Mouse (Mus musculus): Measurements from ENCODE around the gene Rps6kb2.

Gene Rps6kb2

DNA sequence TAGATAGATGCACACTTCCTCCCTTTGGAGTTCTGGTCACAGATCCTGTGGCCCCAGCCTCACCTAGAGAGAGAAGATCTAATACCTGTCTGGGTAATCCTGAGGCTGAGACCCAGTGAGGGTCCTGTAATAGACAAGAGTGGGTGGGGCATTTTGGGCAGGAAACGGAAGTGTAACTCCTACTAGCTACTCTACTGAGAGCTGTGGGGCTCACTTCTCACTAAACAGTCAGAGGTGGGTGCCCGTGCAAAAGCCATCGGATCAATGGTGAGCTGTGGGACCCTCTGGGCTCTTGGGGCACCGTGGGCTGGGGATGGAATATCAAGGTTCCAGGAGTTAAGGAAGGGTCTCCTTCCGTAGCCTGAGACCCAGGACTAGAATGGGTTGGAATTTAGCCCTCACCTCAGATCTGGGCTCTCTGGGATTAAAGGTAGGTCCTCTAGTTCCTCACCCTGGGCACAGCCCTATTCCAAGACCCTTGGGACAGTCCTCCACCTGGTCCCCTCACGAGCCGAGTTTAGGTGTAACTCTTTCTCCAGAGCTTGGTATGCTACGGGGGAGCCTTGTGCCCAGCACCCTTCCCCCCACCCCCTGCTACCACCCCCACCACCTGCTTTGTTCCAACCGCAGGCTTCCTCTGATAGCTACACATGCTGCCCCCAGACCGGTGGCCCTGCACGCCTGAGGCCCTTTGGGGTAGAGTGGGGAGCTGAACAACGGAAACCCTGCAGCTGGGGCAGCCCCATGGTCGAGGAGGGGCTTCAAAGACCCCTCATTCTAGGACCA lies 8.5 kb downstream of the Rps6kb2 start:
- DNase-seq: peak in 1 of 2 experiments; percentile 21

DNA sequence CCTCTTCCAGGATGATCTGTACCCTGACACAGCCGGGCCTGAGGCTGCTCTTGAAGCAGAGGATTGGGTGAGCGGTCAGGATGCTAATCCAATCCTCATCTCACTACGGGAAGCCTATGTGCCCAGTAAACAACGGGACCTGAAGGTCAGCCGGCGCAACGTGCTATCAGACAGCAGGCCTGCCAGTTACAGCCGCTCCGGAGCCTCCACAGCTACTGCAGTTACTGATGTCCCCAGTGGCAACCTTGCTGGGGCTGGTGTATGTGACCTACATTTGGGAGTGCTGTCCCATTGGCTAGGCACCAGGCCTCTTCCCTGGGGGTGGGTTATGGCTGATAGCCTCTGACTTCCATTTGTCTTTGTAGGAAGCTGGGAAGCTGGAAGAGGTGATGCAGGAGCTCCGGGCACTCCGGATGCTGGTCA lies 9.9 kb downstream of the Rps6kb2 start, which contains the start of gene Ptprcap:
Gene Ptprcap (plus strand): TSS at position 373 of the 423 bp plus-strand sequence.
- peak; percentile 69 to 78 for DNase-seq

DNA sequence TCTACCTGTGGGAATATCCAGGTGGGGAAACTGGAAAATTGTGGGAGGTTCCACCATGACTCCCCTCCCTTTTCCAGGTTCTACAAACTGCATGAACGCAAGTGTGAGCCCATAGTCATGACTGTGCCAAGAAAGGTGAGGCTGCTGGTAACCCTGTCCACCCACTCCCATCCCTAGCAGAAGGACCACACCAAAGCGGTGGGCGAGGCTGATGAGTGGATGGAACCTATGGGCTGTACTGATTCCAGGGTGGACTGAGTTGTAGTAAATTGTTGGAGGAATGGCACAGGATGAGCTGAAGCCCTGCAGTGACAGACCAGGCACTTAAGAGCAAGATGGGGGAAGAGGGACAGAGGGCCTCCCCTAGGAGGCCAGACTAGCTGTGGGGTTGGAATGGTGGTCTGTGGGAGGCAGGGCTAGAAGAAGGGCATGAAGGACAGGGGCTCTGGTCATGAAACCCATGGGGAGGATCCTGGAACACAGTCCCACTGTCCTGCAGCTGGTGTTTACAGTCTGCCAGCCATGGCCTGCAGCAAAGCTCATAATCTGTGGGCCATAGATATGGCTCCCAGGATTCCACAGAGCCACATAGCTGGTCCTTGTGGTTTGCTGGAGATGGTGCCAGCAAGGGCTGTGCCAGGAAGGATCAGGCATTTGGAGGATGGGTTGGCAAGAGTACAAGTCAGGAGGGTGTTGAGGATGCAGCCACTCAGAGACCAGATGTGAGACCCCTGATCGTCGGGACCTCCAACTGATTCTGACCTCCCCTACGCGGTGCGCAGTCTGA lies 10.5 kb downstream of the Rps6kb2 start:
- peak in 1 of 2 experiments; percentile 70 for DNase-seq

DNA sequence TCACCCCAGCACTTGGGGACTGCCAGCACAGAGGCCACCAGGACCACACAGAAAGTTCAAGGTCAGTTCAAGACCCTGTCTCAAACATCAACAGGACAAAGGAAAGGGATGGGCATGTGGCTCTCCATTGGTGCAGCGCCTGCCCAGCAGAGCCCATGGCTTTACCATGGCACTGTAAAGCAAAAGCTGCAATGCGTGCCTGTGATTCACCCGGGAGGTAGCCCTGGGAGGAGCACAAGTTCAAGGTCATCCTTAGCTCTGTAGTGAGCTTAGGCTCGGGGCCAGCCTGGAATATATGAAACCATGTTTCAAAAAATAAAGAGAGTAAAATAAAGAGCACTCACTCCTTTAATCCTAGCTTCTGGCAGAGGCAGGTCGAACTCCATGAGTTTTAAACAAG lies 11.3 kb downstream of the Rps6kb2 start:
- no peak for DNase-seq

DNA sequence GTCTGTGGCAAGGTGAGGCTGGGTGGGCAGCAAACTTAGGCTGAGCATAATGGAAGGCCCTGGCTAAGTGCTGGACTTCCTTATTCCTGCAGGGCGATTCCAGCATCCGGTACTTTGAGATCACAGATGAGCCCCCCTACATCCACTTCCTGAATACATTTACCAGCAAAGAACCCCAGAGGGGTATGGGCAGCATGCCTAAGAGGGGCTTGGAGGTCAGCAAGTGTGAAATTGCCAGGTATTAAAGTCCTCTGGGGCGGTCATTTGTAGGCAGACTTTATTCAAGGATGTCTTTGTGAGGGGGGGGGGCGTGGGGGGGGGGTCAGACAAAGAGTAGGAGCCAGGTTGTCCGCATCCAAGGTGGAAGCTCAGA lies 11.7 kb downstream of the Rps6kb2 start:
- no peak for DNase-seq

DNA sequence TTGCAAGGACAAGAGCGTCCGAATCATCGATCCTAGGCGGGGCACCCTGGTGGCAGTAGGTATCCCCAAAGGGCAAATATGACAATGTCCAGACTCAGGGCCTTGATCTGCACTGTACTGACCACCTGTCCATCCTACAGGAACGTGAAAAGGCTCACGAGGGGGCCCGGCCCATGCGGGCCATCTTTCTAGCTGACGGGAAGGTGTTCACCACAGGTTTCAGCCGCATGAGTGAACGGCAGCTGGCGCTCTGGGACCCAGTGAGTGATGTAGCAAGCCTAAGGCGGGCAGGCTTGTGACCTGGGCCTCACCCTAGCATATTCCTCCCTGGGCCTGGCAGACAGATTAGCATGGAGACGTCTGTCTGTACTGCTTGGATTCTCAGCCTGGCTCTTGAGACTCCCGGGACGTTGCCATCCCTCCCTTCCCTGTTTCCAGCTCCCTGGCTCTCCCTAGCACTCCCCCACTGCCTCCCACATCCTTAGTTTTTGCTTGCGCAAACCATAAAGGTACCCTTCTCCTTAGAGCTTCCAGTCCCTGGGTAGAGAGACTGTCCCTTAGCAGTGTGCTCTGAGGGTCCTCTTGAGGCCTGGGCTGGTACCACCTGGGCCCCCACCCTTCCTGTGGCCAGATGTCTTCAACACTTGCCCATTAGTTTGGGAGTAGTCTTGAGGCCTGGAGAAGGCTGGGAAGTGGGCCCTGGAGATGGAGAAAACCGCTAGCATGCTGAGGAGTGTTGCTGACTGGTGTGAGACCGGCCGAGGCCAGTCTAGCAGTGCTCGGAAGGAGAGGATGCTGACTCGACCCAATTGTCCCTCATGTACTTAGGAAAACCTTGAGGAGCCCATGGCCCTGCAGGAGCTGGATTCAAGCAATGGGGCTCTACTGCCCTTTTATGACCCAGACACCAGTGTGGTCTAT lies 12.3 kb downstream of the Rps6kb2 start:
- DNase-seq: no peak

DNA sequence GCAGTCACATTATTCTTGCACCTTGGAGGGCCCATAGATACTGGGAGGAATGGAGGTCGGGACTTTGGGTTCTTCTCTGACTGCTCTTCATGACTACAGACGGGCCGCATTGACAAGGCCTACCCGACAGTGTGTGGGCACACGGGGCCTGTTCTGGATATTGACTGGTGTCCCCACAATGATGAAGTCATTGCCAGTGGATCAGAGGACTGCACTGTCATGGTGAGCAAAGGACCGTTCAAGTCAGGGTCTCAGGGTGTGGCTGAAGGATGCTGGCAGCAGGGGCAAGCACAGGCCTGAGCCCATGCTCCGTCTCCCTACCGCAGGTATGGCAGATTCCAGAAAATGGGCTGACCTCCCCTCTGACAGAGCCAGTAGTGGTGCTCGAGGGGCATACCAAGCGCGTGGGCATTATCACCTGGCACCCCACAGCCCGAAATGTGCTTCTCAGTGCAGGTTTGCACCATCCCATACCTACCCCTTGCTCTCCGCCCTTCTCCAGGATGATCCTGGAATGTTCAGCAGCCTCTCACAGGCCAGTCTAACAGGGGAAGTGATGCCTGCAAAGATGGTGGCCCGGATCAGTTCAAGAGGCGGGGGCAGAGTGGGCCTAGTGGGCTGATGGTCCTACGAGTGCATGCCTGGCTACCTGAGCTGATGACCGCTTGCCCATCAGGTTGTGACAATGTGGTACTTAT lies 13.2 kb downstream of the Rps6kb2 start:
- no peak for DNase-seq

DNA sequence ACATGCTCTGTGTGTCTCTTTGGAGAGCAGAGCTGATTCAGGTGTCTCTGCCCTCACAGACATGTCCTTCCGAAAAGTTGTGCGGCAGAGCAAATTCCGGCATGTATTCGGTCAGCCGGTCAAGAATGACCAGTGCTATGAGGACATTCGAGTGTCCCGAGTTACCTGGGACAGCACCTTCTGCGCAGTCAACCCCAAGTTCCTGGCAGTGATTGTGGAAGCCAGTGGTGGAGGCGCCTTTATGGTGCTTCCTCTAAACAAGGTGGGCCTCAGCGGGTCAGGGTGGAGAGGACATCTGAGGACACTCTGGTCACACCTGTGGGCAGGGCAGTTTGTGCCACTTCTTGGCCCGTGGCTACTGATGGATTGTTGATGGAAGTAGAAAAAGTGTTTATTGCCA lies 13.9 kb downstream of the Rps6kb2 start:
- DNase-seq: no peak

DNA sequence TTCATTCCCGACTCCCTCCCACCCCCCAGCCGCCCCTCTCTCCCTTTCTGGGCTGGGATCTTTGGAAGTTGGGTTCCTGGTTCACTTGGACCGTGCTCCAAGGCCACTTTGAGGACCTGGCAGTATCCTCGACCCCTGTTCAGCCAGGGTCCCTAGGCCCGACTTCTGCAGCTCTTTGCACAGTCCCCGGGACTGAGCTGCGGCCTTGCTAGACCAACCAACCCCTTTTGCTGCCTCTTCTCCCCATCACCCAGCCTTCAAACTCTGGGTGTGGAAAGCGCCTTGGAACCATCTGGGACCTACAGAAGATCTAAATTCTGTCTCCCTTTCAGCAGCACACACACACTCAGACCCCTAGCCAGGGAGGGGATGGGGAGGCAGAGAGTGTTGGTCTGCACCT lies 14.3 kb downstream of the Rps6kb2 start:
- DNase-seq: peak in 1 of 2 experiments; percentile 48

DNA sequence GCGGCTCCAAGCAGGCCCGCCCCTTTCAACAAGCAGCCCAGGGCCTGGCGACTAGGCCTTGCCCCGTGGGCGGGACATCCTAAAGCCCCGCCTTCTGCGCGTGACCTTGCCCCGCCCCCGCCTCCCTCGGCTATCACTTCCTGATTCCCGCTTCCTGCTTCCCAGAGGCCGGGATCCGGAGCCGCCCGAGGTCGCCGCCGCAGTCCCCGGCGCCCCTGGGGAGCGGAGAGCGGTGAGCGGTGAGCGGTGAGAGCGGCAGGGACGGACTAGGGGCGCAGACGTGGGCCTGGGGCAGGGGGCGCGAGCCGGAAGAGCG lies 14.7 kb downstream of the Rps6kb2 start, which contains the start of gene Coro1b:
Gene Coro1b (plus strand): TSS at position 129 of the 316 bp plus-strand sequence.
- DNase-seq: peak; percentile 99

DNA sequence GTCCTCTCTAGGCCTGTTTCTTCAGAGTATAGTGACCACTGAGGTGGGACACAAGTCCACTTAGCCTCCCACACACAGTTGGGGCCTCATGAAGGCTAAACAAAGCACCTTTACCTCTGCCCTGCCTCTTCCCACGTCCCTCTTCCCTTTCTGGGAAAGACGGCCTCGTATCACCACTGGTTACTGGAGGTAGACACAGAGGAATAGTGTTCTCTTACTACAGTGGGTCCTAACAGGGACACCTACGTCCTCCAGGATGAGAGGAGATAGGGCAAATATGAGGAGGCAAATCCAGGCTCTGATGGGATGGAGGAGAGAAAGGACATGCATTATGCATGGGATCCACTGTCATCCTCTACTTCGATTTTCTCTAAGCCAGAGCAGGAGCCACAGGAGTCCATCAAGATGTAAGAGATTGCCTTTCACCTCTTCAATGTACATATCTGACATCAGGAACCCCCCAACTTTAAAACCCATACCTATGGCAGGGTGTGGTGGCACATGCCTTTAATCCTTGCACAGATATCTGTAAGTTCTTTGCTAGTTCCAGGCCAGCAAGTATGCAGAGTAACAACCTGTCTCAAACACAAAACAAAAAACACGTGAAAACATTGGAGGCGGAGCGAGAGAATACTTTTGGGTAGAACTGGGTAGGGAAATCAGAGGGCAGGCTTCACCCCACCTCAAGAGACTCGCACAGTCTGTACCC lies 15.2 kb downstream of the Rps6kb2 start:
- DNase-seq: no peak

DNA sequence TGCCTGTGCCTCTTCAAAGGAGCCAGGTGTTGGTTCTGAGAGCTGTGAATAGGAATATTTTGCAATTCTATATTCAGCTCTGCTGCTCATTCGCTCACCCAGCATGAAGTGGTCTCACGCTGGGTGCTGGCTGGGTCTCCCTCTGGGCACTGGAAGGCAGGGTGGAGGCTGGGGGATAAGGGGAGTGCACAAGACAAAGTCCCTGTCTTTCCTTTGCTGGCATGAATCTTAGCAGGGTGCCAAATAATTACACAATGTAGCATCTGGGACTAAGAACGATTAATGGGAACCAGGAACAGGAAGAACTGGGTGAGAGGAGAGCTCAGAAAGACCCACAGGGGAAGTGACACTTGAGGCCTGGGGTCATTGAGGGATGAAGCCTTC lies 16.1 kb downstream of the Rps6kb2 start:
- no peak for DNase-seq

DNA sequence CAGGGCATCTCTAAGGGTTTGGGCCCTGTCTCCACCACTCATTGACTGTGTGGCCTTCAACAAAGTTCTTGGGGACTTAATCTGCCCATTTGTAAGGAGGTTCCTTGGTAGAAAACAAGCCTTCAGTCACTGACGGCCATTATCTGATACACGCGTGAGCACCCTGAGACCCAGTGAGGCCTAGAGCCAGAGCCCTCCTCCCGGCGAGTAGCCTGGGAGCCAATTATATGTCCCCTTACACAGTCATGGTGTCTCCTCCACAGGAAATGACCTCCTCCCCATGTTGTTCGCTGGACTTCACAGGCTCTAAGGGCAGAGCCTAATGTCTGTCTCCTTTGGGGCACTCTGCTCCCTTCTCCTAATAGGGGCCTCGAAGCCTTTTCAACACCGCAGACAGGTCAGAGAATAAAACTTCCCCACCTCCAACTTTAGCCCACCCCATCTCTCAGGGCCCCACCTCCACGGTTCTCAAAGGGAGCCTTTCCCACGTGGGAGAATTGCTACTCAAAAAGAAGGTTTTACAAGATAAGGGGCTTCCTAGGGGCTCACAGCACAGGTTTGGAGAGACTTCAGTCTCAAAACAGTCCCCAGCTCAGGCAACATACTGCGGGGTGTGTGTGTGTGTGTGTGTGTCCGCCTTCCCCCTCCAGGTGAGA lies 16.7 kb downstream of the Rps6kb2 start:
- no peak for DNase-seq

DNA sequence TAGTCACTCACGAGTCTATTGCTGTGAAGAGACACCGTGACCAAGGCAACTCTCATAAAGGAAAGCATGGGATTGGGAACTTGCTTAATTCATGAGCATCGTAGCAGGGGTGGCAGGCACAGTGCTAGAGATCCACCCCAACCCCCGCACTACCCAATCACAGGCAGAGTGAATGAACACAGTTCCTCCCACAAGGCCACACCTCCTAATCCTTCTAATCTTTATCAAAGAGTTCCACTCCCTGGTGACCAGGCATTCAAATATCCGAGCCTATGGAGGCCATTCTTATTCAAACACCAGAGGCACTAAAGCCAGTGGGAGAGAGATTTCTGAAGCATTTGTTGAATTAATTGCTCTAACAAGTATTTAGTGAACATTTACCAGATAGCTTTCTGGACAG lies 17.2 kb downstream of the Rps6kb2 start:
- DNase-seq: no peak

DNA sequence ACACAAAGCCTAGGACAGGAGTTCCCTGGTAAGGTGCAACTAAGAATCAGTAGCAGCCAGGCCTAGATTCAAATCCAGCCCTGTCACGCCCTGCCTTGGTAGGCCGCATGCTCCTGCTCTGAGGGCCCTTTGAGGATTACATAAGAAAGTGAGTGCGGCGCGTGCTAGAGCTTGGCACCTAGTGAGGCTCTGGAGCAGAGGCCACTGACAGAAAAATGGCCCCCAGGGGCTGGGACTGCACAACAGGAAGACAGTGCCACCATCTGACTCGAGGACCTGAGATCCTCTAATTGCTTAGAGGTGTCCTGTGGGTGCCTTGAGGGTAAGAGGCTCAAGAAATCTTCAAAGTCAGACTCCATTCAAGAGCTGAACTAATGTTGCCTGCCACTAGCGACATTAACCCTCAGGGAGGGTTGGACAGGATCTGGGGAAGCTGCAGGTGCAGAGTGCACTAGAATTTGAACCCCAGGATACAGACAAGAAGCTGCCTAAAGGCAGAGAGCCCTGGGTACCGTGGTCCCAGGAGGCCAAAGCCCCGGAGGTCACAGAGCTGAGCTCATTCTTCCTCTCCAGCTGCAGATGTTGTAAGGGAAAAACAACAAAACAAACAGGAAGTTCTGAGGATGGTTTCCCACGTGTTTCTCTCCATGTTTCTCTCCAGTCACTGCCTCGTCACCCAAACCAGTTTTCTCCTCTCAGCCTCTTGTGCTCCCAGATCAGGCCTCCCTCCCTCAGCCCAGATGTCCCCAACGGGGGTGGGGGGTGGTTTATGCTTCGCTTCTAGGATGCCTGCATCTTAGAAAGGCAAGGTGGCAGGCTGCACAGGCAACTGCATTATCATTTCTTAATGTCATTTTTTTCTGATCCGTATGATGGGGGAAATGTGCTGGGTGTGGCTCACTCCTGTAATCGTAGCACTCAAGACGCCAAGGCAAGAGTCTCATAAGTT lies 18.3 kb downstream of the Rps6kb2 start:
- no peak for DNase-seq

DNA sequence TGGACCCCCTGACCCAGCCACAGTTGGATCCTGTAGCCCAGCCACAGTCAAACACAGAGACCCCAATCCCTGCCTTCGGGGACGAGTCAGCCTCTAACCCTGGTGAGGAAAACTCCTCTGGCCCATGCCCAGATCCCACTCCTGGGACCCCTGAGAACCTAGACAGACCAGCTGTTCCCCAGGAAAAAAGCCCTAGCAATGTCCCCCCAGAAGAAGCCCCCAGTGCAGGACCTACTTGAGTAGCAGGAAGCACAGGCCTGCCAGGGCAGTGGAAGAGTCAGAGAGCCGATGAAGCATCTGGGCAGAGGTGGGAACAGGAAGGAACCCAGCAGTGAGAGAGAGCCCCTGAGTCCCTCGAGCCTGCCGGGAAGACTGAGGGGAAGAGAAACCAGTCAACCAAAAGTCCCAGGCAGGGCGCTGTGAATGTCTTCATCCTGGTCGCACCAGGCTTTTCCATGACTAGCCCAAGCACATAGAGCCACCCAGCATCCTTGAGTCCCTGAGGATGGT lies 19.3 kb downstream of the Rps6kb2 start, which contains the start of gene Cabp4:
Gene Cabp4 (minus strand): TSS at position 275 of the 510 bp plus-strand sequence.
- DNase-seq: no peak

DNA sequence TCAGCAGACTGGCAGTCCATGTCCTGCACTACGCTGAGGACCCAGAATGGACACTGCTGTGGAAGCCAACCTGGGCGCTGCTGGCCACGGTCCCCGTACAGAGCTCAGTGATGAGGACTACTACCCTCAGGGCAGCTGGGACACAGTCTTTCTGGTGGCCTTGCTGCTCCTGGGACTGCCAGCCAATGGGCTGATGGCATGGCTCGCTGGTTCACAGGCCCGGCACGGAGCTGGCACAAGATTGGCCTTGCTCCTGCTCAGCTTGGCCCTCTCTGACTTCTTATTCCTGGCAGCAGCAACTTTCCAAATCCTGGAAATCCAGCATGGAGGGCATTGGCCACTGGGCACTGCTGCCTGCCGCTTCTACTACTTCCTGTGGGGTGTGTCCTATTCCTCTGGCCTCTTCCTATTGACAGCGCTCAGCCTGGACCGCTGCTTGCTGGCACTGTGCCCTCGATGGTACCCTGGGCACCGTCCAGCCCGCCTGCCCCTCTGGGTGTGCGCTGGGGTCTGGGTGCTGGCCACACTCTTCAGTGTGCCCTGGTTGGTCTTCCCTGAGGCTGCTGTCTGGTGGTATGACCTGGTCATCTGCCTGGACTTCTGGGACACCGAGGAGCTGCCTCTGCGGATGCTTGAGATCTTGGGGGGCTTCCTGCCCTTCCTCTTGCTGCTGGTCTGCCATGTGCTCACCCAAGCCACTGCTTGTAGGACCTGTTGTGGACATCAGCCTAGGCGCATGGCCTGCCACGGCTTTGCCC lies 20.6 kb downstream of the Rps6kb2 start:
- peak; percentile 68 to 73 for DNase-seq

DNA sequence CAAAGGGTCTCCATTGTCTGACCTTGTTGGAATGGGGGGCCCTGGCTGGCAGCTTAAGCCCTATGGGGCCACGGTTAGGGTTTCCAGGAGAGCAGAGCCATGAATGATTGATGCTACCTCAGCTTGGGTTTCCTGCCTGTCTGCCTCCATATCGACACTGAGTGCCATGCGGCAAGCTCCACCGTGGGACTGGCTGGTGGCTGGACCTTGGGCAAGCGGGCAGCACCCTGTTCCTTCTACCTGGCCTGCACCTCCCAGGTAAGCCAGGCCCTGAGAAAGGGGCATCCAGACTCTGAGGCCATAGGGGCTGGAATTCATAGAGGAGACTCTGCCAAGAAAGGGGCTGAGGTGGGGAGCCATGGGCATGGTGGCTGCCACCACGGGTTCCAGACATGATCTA lies 23.0 kb downstream of the Rps6kb2 start:
- no peak for DNase-seq

DNA sequence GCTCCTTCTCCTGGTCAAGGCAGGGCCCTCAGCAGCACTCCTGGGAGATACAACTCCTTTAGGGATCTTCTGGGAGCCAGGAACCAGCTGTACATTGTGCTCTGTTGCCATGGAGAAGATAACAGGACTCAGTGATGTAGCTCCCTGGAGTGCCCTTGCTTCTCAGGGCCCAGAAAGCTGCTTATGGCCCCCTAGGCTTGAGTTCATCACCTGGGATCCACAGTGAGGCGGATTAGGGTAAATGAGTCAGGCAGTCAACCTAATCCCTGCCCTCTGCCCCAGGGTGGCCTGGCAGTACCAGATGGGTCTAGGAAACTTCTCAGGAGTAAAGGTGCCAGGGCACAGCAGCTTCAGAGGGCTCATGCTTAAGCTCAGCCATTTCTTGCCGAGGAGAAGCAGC lies 23.7 kb downstream of the Rps6kb2 start, which contains the start of gene Gpr152:
Gene Gpr152 (plus strand): TSS at position 342 of the 400 bp plus-strand sequence.
- no peak for DNase-seq

All from cerebellum, postnatal 10 days (tissue).